Mouse (Mus musculus) spleen, postnatal 4 days (tissue): ENCODE measurements around the gene Armh3.

Experiments
- DNase-seq, 2 experiments: peaks; one replicate each; pipeline ENCODE4 v3.0.0; 2022; ENCODE audit warnings: low spot score in 2 of 2

Armh3 gene

GRCm38 (mm10) chr19:45991171-45991570 is 7.1 kb downstream of the Armh3 start:
- DNase-seq, result no peak

GRCm38 (mm10) chr19:45988238-45988637 is 10.1 kb downstream of the Armh3 start:
- DNase-seq, result no peak

GRCm38 (mm10) chr19:45984379-45984778 is 13.9 kb downstream of the Armh3 start:
- no peak for DNase-seq

GRCm38 (mm10) chr19:45960770-45961169 is 37.5 kb downstream of the Armh3 start:
- DNase-seq, result no peak

GRCm38 (mm10) chr19:45956736-45957135 is 41.6 kb downstream of the Armh3 start:
- DNase-seq, result no peak

GRCm38 (mm10) chr19:45953286-45953685 is 45.0 kb downstream of the Armh3 start:
- DNase-seq, result no peak

GRCm38 (mm10) chr19:45949236-45949635 is 49.1 kb downstream of the Armh3 start:
- no peak for DNase-seq

GRCm38 (mm10) chr19:45947764-45948163 is 50.5 kb downstream of the Armh3 start:
- no peak for DNase-seq

- DNase-seq, result no peak
These were observed 51.0 kb downstream of the Armh3 start for GRCm38 (mm10) chr19:45947286-45947685.

GRCm38 (mm10) chr19:45946541-45946940 is 51.7 kb downstream of the Armh3 start:
- DNase-seq, result no peak

- no peak for DNase-seq
These were observed 52.3 kb downstream of the Armh3 start for GRCm38 (mm10) chr19:45945986-45946385.

GRCm38 (mm10) chr19:45943758-45944157 is 54.5 kb downstream of the Armh3 start:
- DNase-seq, result peak in 1 of 2 experiments; percentile 29

- DNase-seq, result peak in 1 of 2 experiments; percentile 20
These were observed 60.2 kb downstream of the Armh3 start for GRCm38 (mm10) chr19:45938064-45938463.

- no peak for DNase-seq
These were observed 60.8 kb downstream of the Armh3 start for GRCm38 (mm10) chr19:45937530-45937929.

- DNase-seq, result no peak
These were observed 71.1 kb downstream of the Armh3 start for GRCm38 (mm10) chr19:45927236-45927635.

- DNase-seq, result no peak
These were observed 71.9 kb downstream of the Armh3 start for GRCm38 (mm10) chr19:45926342-45926741.

GRCm38 (mm10) chr19:45920299-45921090 is 77.8 kb downstream of the Armh3 start:
- no peak for DNase-seq

GRCm38 (mm10) chr19:45918406-45918805 is 79.9 kb downstream of the Armh3 start:
- DNase-seq, result no peak

- DNase-seq, result no peak
These were observed 80.4 kb downstream of the Armh3 start for GRCm38 (mm10) chr19:45917856-45918255.

GRCm38 (mm10) chr19:45916461-45916860 is 81.8 kb downstream of the Armh3 start:
- DNase-seq, result no peak

GRCm38 (mm10) chr19:45916026-45916425 is 82.3 kb downstream of the Armh3 start:
- DNase-seq, result no peak

GRCm38 (mm10) chr19:45913036-45913435 is 85.3 kb downstream of the Armh3 start:
- no peak for DNase-seq

GRCm38 (mm10) chr19:45912376-45912775 is 85.9 kb downstream of the Armh3 start:
- no peak for DNase-seq
